Mouse (Mus musculus) forelimb bud, embryonic 11.5 days (tissue): ENCODE results near the gene Nsun2.
"Not testable (repeated sequence)": the region's sequence is repeated elsewhere in the genome, so short reads cannot be mapped to it uniquely, and the experiment has no call there.

Source experiments
- DNase-seq: peaks from one replicate; pipeline ENCODE4 v3.0.0-alpha.2; 2012; ENCODE audit warnings: low read depth, low spot score

Nsun2 gene

DNA sequence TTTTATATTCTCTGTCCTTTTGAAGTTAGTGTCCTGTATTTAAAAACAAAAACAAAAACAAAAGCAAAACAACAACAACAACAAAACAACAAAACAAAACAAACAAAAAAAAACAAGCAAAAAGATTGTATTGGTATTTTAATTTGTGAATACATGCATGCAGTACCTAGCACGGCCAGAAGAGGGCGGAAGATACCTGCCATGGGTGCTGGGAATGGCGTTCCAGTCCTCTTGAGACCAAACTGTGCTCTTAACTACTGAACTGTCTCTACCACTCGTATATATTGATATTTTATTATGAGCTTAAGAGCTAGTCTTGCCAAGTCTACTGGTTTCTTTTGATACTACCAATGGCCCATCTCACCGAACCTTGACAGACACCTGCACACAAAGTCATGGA, 19.5 kb downstream of the Nsun2 start:
- no peak for DNase-seq

DNA sequence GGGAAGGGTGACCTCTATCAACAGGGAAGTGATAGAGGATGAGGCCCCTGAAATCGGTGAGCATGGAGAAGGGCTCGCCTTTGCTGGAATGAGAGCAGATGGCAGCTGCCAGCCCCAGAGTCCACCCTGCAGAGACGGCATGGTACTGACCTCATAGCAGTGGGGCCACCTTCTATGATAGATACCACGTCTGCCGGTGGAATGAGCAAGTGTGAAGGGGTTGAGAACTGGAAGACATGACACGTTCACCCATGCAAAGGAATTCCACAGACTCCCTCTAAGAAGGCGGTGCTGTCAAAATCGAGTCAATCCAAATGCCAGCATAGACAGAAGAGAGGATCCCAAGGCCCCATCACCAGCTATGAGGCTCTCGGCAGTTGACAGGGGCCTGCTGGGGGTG, 20.7 kb downstream of the Nsun2 start:
- no peak for DNase-seq

DNA sequence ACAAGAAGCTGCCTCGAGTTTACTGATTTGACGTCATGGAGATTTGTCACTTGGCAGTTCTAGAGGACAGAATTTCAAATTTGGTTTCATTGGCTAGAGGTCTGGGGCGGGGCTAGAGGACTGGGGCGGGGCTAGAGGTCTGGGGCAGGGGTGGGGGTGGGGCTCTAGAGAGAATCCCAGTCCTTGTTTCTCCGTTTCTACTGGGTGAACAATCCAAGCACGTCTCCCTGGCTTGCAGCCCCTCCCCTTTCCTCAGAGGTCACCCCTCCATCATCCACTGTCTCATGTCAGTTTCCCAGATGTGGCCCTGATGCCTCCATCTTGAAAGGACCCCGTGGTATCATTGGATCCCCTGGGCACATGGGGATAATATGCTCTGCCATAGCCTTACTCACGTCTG, 21.5 kb downstream of the Nsun2 start:
- DNase-seq = no peak

DNA sequence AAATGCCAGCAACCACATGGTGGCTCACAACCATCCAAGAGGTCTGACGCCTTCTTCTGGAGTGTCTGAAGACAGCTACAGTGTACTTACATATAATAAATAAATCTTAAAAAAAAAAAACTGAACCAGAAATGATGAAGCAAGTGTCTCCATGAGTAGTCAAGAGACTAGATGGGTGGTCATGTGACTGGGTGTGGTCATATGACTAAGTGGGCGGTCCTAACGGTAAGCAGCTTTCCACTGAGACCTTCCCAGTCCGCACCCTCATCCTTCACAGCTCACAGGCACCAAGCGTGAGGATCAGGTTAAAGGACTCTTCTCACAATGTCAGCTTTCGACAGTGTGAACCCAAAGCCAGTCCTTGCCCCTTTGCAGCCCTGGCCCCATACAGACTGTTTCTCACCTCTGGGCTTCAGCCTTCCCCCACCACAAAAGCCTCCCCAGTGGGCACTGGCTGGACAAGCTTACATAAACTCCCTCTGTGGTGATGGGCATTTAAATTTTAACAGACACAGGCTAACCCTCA, 22.5 kb downstream of the Nsun2 start:
- no peak for DNase-seq

DNA sequence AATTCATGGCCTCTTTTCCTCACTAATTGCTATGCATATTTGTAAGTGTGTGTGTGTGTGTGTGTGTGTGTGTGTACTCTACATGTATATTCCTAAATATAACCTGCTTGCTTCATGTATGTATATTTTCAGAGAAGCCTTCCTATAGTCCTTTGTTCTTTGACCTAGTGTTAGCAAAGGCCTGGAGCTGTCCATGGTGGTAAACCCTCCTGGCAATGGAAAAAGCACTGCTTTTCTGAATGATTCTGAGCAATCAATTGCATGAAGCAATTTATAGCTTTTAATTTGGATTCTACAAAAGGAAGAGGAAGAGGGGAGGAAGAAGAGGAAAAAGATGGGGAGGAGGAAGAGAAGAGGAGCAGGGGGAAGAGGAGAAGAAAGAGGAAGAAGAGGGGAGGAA, 23.2 kb downstream of the Nsun2 start:
- no peak for DNase-seq

DNA sequence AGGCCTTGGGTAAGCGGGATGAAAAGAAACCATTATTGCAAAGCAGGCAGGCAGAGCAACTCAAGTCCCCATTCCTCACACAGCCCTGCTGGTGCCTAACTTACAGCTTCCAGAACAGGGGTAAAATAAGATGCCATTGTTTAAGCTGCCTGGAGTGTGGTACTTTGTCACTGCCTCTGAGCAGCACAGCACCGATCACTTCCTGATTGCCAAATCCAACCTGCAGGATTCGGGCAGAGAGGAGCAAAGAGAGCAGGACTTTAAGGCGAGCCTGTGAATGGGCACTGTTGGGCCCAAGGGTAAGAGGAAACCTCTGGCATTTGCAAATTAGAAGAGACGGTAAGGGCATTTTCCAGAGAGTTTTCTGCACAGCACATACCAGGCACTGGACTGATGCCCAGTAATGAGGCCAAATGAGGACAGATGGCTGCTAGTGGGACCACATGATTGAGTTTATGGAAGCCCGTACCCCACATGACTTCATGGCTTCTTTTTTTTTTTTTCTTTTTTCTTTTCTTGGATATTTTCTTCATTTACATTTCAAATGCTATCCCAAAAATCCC, 24.6 kb downstream of the Nsun2 start:
- DNase-seq = no peak

DNA sequence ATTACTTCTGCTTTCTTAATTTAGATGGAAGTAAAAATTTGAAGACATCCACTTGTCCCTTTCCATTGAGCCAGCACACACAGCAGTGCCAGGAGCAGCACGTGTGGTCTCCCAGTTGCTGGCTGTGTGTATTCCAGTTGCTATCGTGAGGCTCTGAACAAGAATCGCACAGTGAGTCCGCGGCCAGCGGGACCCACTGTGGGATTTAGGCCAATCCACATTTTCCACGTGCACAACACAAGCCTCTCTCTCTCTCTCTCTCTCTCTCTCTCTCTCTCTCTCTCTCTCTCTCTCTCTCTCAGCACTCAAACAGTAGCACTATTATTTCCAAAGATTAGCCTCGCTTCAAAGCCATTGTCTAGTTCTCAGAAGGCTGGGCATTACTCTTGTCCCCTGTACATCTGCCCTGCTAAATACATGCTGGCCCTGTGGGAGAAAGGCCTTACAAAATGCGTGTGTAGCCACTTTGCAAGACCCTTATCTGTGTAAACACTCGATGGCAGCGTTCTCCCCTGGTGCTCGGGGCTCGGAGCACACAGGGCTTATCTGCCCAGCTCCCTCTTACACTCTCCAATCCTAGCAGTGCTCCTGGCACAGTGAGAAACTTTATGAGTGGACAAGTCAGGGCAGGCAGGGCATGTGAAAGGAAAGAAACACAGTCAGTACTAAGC, 25.9 kb downstream of the Nsun2 start:
- no peak for DNase-seq

DNA sequence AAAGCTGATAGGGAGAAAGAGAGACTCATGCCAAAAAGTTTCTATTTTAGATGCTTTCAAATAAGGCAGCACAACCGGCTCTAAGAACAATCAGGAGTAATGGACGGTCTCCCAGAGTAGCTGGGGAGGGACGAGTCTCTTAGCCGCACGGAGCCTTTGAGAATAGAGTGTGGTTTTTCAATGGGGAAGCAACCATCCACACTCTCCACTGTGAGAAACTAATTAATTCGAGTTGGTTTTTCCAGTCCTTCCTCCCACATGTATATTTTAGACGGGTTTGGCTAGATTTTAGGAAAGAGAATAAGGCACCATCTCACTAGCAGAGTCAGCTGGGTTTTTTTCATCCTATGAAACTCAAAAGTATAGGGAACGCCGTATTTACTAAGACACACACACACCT, 28.5 kb downstream of the Nsun2 start:
- no peak for DNase-seq

DNA sequence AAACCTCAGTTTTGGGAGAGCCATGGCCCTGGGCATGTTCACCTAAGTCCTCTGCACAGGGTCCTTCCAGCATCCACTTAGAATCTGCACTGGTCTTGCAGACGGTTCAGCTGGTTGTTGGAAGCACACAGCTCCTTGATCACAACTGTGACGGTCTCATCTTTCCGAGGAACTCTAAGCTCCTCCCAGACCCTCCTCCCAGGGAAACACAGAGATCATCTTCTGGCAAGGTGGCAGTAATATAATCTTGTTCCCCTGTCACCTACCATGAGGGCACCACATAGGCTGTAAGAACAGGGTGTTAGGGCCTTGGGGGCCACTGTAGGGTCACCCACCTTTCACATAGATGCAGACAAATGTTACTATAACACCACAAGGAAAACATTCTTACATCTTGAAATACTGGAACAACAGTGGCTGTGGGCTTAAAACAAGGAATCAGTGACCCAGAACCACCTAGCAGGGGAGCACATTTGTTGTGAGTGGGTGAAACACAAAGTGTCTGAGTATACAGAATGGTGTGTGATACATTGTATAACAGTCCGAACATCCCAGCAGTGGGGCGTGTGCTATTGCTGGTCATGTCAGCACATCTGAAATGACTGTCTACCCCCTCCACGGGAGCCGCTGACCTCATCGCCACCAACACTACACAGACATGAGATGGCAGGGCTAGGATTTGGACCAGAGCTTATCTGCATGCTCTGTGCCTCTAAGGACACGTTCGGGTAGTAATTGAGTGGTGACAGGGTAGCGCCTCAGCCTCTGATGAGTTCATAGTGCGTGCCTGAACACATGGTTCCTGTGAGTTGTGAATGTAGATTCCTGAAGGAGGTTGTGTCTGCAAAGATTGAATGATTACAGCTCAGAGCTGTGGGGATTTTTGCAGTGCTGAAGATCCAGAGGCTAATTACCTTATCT, 29.4 kb downstream of the Nsun2 start:
- DNase-seq = no peak

DNA sequence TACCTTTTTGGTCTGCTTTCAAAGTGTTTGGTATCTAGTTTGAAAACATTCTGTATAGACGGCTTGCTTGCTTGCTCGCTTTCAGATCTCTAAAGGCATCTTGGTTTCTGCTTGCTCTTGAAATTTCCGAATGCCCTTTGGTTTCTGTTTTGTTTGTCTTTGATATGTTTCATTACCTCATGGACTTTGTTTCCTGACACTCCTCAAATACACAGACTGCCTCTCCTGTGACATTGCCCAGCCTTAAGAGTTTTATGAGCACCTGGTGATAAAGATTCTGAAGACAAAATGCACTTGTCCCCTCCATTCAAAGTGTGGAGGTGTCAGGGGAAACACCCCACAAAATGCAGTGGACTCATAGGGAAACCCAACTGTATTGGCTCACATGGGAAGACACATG, 30.4 kb downstream of the Nsun2 start:
- no peak for DNase-seq

DNA sequence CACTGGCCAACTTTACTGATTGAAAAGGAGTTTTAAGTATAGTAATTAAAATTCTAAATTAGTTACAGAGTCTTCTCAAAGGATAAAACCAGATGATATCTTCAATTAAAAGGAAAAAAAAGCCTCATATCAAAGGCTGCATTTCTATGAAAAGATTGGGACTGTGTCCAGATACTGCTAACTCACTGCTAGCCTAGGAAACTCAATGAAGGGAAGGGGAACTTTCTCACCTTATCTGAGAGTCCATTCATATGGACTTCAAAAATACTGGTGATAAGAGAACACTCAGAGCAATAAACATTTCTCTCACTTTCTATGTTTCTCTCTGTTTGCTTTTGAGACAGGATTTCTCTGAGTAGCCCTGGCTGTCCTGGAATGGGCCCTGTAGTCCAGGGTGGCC, 31.0 kb downstream of the Nsun2 start:
- no peak for DNase-seq

DNA sequence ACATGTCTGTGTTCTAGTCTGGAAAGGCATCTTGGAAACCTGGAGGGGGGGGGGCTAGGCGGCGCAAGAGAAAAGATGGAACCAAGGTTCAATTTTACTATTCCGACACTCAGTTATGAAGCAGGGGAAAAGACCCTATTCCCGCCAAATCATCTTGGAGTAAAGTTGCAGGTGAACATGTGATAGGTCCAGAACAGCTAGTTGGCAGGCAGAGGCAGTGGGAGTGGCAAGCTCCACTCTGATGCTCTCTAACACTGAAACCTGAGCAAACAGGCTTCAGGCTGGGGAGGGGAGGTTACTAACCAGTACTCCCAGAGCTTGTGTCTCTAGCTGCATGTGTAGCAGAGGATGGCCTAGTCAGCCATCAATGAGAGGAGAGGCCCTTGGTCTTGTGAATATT, 31.9 kb downstream of the Nsun2 start:
- not testable (repeated sequence) for DNase-seq

DNA sequence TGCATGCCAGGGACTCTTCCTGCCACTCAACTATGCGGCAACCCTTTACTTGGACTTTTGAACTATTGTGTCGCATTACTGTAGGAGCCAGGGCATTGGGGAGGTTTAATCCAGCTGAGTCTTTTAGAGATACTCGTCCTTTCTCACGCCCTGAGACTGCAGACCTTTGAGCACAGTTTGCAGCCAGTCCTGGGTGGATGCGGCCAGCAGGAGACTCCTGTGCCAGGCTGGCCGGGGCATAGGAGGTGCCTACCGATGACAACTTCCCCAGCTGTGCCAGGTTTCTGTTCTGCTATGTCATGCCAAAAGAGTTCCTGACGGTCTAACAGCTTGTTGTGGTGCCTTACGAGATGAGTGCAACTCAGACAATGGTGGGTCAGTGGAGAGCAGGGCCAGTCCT, 35.7 kb downstream of the Nsun2 start:
- DNase-seq = no peak

DNA sequence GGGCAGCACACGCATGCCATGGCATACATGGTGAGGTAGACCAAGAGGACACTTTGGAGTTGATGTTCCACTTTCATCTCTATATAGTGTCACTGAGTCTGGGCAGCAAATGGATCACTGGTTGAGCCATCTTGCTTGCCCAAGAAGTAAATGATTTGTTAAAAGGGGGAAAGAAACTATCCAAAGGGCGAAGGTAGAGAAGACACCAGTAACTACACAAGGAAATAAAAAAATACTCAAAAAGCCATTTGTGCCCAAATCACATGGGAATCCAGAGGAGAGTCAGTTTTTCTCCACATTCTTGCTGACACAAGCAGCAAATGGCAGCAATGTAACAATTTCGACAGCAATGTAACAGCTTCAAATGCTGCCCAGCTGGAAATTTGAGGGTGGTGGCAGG, 39.0 kb downstream of the Nsun2 start:
- no peak for DNase-seq

DNA sequence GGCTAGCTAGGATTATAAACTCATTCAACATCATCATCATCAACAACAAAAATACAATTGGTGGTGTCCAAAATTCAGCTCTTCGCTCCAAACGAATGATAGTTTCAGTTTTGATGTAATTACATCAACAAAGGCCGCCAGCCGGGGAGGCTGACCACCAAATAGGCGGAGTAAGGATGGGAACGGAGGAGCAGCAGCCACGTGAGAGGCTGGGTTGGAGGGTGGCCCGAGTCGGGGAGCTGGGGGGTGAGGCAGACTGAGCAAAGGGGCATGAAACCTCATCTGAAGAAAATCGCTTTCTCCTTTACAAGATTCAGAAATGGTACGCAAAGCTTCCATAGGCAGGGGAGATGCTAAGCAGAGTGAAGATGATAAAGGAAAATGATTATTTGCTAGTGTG, 43.1 kb downstream of the Nsun2 start:
- no peak for DNase-seq

DNA sequence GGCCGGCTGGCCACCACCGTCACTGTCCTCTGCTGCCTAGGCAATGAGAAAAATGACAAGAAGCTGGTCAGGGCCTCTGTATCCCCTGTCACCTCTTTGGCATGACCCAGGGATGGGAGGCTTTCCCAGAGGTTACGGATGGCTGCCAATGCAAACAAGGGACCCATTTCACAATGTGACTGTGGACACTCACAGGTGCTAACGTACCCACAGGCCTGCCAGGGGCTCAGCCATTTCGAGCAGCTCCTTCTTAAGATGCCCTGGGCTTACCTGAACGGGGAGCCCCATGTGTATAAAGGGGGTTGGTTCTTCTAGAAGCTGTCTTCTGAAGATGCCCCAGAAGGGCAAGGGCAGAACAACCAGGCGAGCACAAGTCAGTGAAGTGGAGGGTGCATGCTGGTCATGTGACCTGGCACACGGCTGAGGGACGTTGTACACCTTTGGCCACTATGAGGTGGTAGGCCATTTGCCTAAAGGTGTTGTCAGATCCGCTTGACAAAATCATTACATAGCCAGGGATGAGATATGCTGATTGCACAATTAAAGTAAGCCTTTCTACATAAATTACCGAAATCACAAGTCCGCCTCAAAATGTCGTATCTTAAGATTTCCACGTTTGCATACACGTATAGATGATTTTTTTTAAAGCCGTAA, 43.8 kb downstream of the Nsun2 start:
- DNase-seq = no peak

DNA sequence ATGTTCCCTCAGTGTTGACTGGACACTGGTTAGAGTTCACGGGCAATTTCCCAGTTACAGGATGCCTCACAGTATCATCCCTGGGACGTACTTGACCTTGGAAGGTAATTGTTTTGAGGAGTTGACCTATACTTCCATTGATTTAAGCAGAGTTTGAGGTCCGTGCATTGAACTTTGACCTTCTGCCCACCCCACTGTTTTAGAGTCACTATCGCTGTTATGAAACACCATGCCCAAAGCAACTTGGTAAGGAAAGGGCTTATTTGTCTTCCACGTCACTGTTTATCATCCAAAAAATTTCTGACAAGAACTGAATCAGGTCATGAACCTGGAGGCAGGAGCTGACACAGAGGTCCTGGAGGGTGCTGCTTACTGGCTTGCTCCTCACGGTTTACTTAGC, 48.9 kb downstream of the Nsun2 start:
- no peak for DNase-seq

DNA sequence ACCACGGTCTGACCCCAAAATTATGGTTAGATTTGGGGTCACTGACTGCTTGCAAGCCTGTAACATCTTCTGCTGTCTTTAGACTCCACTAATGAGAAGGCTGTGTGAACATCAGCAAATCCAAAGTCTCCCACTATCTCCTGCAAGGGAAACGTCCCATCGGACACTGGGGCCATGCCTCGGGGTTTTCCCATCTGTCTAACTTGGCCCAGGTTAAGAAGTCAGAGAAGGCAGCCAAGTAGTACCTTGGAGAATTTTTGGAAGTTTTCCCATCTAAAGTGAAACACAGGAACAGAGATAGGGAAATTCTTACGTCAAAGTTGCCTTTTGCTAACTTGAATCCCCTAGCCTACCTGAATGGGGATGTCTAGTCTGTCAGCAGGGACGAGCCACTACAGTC, 50.0 kb downstream of the Nsun2 start:
- DNase-seq = no peak

DNA sequence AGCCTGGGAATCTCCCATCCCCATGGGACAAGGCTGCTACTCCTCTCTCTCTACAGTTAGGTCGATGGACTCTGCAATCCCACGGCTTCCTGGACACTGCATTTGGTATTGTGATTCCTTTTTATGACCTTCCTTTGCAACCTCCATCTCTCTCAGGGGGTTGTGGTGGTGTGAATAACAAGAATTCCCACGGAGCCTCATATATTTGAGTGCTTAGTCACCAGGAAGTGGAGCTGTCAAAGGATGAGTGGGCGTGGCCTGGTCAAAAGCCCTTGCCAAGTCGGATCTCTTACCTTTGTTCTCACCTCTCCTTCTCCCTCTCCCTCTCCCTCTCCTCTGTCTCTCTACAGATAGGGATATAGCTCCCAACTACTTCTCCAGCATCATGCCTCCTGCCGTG, 52.3 kb downstream of the Nsun2 start:
- no peak for DNase-seq

DNA sequence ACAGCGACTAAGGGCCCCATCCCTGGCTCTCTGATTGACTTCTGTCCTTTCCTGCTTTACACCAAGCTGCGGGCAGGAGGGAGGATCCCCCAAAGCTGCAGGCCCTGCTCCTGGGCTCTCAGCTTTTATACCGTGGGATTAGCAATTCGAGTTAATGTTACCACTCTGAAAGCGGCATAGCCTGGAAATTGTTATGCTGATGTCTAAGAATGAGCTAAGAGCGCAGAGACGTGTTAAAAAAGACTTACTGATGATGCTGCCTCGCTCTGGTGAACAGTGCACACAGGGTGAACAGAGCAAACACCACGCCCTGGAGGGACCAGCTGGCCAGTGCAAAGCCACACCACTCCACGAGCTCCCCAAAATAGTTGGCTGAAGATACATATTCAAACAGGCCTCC, 52.8 kb downstream of the Nsun2 start:
- DNase-seq = no peak

DNA sequence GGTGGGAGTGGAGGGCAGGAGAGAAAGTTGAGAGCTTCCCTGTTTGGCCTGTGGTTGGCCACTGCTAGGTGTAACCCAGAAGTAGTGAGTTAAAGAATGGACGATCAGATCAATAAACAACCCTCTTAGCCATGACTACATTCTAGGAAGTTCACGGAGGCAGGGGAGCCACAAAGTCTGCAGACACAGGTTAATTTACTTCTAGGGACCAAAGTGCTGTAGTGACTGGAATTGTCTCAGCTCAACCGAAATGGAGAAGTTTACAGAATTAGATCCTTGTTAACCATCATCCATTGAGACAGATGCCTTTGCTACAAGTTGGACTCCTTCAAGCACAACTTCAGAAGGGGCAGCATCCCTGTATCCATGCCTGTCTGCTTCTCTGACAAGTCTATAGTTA, 54.3 kb downstream of the Nsun2 start:
- DNase-seq = no peak

DNA sequence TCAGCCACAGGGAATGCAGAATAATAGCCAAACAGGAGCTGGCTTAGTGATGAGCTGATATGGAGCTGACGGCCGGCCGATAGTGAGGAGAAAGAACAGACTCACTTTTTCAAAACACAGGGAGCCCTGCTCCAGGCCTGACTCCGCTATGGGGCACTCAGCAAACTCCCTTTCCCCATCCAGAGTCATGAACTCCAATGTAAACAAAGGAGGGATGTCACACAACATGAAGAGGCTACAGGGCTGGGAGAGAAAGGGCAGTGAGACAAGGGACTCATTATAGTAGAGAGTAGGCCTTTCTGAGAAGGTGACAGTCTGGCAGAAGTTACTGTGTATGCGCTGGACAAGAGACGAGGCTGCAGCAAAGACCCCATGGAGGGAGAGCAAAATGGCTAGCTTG, 54.7 kb downstream of the Nsun2 start:
- DNase-seq = no peak
